Mouse (Mus musculus) embryonic facial prominence, embryonic 11.5 days (tissue): ENCODE measurements around the gene Gmcl1. TPM values are rescaled to one million over a fixed set of nuclear protein-coding genes. Genes with fewer than 3 reads are reported as not detected.

Experiments used
- ATAC-seq: fragments of 200-750 bp; cut with Nextera tagmentation; replicated peaks from 2 replicates; pipeline ENCODE4 v1.8.0; 2017; ENCODE audit warnings: low read depth; ENCODE audit not compliant: insufficient number of reproducible peaks, low FRiP score, low TSS enrichment
- DNase-seq: peaks from one replicate; pipeline ENCODE4 v3.0.0-alpha.2; 2015; ENCODE audit warnings: low spot score
- H3K27ac ChIP-seq: fragments of 300-500 bp; sonication (generic); replicated peaks from 2 replicates; pipeline ENCODE4 v1.5.1; 2014; ENCODE audit warnings: mild to moderate bottlenecking, low read depth, low read length, control low read depth
- H3K27me3 ChIP-seq: fragments of 300-500 bp; sonication (generic); 2 replicates; pipeline ENCODE4 v1.6.1; 2014; ENCODE audit warnings: mild to moderate bottlenecking, low read length, moderate library complexity, mixed read lengths; ENCODE audit not compliant: control insufficient read depth, insufficient read depth
- H3K36me3 ChIP-seq: fragments of 300-500 bp; sonication (generic); replicated peaks from 2 replicates; pipeline ENCODE4 v1.6.1; 2014; ENCODE audit warnings: low read depth, mild to moderate bottlenecking, low read length, moderate library complexity, mixed read lengths; ENCODE audit not compliant: control insufficient read depth, insufficient read depth
- H3K4me1 ChIP-seq: fragments of 300-500 bp; sonication (generic); 2 replicates; pipeline ENCODE4 v1.6.1; 2014; ENCODE audit warnings: low read length, mixed read lengths; ENCODE audit not compliant: control insufficient read depth, insufficient read depth
- H3K4me2 ChIP-seq: fragments of 300-500 bp; sonication (generic); 2 replicates; pipeline ENCODE4 v1.6.1; 2014; ENCODE audit warnings: low read depth, mild to moderate bottlenecking, control low read depth, low read length, moderate library complexity
- H3K4me3 ChIP-seq: fragments of 300-500 bp; sonication (generic); 2 replicates; pipeline ENCODE4 v1.5.1; 2014; ENCODE audit warnings: low read depth, low read length, control low read depth
- H3K9ac ChIP-seq: fragments of 300-500 bp; sonication (generic); replicated peaks from 2 replicates; pipeline ENCODE4 v1.6.1; 2014; ENCODE audit warnings: mild to moderate bottlenecking, control low read depth, low read length
- H3K9me3 ChIP-seq: fragments of 300-500 bp; sonication (generic); replicated peaks from 2 replicates; pipeline ENCODE4 v1.6.1; 2016; ENCODE audit warnings: mild to moderate bottlenecking, low read length, inconsistent platforms, mixed read lengths; ENCODE audit not compliant: control insufficient read depth
- WGBS: fragments of 180-500 bp; shearing (Covaris S2); extraction: QIAGEN DNeasy Blood & Tissue Kit; methylation state at CpG from one replicate; pipeline ENCODE4 v1.1.7; 2014; 5-methylcytosine and 5-hydroxymethylcytosine counted together
- polyA plus RNA-seq: library from polyadenylated mRNA; unstranded; fragments of >200 nt; fragmentation: Nextera tagmentation; extraction: Ambion mirVana; gene quantifications from 2 replicates; pipeline ENCODE4 v1.2.1, GENCODE M21; 2014

The Gmcl1 gene
- polyA plus RNA-seq, 1 experiment from 2014 or later: 57.4 TPM

GRCm38 (mm10) chr6:86665560-86666307 is 67.4 kb downstream of the Gmcl1 start:
- ATAC-seq (no peak), DNase-seq (no peak)
- no peak overlapping the region for H3K4me3 ChIP-seq
- no peaks in the 10 kb centered on the region for H3K27me3 ChIP-seq
- H3K4me1 ChIP-seq: no peaks in the 10 kb centered on the region
- no peak overlapping the region for H3K9ac ChIP-seq
- no peaks in the 10 kb centered on the region for H3K36me3 ChIP-seq
- no peaks in the 10 kb centered on the region for H3K9me3 ChIP-seq
- H3K27ac ChIP-seq: no peak overlapping the region
- WGBS: 82% methylated on average over 17 of the region's 17 CpGs
- H3K4me2 ChIP-seq: no peak overlapping the region

- Histone ChIP-seq H3K27me3 (no peaks in the 10 kb centered on the region), H3K27ac (no peak overlapping the region), H3K4me1 (no peaks in the 10 kb centered on the region), H3K36me3 (no peaks in the 10 kb centered on the region), H3K4me2 (no peak overlapping the region), H3K9ac (no peak overlapping the region), H3K9me3 (no peaks in the 10 kb centered on the region), H3K4me3 (no peak overlapping the region)
- WGBS: 87% methylated on average over 5 of the region's 5 CpGs
- ATAC-seq: no peak
- DNase-seq: no peak
Observed at GRCm38 (mm10) chr6:86665076-86665475, 68.1 kb downstream of the Gmcl1 start.

DNA sequence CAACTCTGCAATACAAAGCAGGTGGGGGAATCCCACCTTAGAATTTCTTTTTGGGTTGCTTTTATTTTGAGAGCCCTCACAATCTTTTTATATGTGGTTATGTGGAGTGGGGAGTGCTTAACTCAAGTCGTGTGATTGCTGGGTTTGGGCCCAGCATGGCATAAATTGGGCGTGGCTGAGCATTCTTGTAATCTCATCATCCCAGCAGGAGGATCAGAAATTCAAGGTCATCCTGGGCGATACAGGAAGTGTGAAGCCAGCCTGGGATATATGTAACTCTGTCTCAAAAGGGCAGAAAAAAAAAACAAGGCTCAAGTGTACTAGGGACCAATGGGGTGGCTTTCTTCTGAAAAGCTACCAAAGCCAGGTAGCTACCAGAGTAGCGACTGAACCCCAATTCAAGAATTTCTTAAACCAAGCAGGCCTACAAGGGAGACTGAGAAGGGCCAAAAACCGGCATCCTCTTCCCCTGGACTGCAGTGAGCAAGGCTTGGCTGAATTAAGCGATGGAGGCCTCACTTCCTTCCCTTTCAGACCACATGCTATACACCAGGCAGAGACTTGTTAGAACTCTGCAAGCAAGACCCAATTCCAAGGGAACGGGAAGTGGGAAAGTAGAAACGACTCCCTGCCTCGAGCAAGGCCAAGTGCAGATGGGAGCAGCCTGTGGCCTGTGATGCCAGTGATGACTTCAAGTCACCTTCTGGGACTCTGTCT is 72.9 kb downstream of the Gmcl1 start:
- no peaks in the 10 kb centered on the region for H3K9me3 ChIP-seq
- ATAC-seq: no peak
- H3K27ac ChIP-seq: no peak overlapping the region
- H3K36me3 ChIP-seq: no peaks in the 10 kb centered on the region
- H3K4me2 ChIP-seq: no peak overlapping the region
- H3K4me3 ChIP-seq: no peak overlapping the region
- 80% methylated on average over 9 of the region's 9 CpGs for WGBS
- no peak overlapping the region for H3K9ac ChIP-seq
- H3K27me3 ChIP-seq: no peaks in the 10 kb centered on the region
- no peak for DNase-seq
- H3K4me1 ChIP-seq: no peaks in the 10 kb centered on the region

- Histone ChIP-seq H3K4me3 (no peak overlapping the region), H3K4me2 (no peak overlapping the region), H3K36me3 (no peaks in the 10 kb centered on the region), H3K27ac (no peak overlapping the region), H3K4me1 (no peaks in the 10 kb centered on the region), H3K9me3 (no peaks in the 10 kb centered on the region), H3K9ac (no peak overlapping the region), H3K27me3 (no peaks in the 10 kb centered on the region)
- DNase-seq: no peak
- whole genome bisulfite sequencing: 77% methylated on average over 3 of the region's 3 CpGs
- no peak for ATAC-seq
Observed at GRCm38 (mm10) chr6:86658501-86658900, 74.7 kb downstream of the Gmcl1 start.

DNA sequence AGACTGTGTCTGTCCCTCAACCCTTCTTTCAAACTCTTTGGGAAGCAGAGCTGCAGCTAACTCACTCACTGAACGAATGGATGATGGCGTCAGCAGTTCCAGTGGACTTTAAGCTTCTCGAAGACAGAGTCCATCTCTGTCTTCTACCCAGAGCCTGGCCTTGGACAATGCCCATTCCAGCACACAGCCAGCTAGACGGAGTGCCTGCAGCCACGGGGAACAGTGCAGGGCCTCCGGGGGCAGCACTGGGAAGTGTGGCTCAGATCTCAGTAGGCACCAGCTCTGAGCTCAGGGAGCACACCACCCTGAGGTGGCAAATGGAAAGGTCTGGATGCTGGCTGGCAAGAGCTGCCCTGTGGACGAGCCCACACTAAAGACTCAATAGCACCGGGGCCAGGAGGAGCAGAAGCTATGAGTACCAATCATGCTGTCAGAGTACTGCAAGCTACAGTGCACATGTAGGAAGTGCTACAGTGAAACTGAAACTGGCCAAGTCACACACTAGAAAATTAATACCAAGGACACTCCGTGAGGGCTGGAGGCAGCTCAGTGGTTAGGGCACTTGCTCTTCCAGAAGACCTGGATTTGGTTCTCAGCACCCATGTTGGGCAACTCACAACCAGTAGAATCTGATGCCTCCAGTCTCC is 78.8 kb downstream of the Gmcl1 start:
- no peak for ATAC-seq
- no peak overlapping the region for H3K27ac ChIP-seq
- 74% methylated on average over 9 of the region's 9 CpGs for WGBS
- DNase-seq: no peak
- no peak overlapping the region for H3K4me3 ChIP-seq
- H3K4me1 ChIP-seq: no peaks in the 10 kb centered on the region
- no peaks in the 10 kb centered on the region for H3K9me3 ChIP-seq
- H3K4me2 ChIP-seq: no peak overlapping the region
- no peaks in the 10 kb centered on the region for H3K27me3 ChIP-seq
- H3K9ac ChIP-seq: no peak overlapping the region
- H3K36me3 ChIP-seq: no peaks in the 10 kb centered on the region; the same call in none of the 2 replicates

- H3K36me3 ChIP-seq: no peaks in the 10 kb centered on the region; the same call in none of the 2 replicates
Observed at GRCm38 (mm10) chr6:86653026-86653425, 80.2 kb downstream of the Gmcl1 start.

GRCm38 (mm10) chr6:86646143-86646542 is 87.0 kb downstream of the Gmcl1 start:
- ATAC-seq (no peak), DNase-seq (no peak)
- Histone ChIP-seq H3K9ac (no peak overlapping the region), H3K9me3 (no peaks in the 10 kb centered on the region), H3K27ac (no peak overlapping the region), H3K4me2 (no peak overlapping the region), H3K4me3 (no peak overlapping the region), H3K4me1 (no peaks in the 10 kb centered on the region), H3K27me3 (no peaks in the 10 kb centered on the region), H3K36me3 (no peaks in the 10 kb centered on the region; the same call in none of the 2 replicates)
- 84% methylated on average over 7 of the region's 7 CpGs for WGBS

More at GRCm38 (mm10) chr6:86653026-86653425, 80.2 kb downstream of the Gmcl1 start:
- H3K27me3 ChIP-seq: no peaks in the 10 kb centered on the region
- H3K27ac ChIP-seq: no peak overlapping the region
- no peak overlapping the region for H3K4me3 ChIP-seq
- ATAC-seq (no peak), DNase-seq (no peak)
- H3K9me3 ChIP-seq: no peaks in the 10 kb centered on the region
- WGBS: 84% methylated on average over 6 of the region's 6 CpGs
- H3K4me2 ChIP-seq: no peak overlapping the region; the same call in 1 of the 2 replicates
- H3K4me1 ChIP-seq: no peaks in the 10 kb centered on the region
- H3K9ac ChIP-seq: no peak overlapping the region

DNA sequence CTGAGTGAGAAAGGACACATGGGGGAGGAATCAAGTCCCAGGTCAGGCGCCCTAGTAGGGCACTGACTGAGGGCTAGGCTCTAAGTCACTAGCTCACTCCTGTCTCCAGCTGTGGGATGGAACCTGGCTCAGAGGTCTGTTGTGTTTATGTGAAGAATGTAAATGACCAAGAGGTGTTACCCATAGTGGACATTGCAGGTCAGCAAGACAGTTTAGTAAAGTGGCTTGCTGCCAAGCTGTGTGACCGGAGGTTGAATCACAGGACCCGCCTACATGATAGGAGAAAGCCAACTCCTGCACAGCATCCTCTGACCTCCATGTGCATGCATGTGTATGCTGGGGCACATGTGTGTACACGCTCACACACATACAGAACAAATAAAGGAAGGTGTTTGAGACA is 87.6 kb downstream of the Gmcl1 start:
- Histone ChIP-seq H3K9me3 (no peaks in the 10 kb centered on the region), H3K27ac (no peak overlapping the region), H3K36me3 (no peaks in the 10 kb centered on the region; the same call in 1 of the 2 replicates), H3K27me3 (no peaks in the 10 kb centered on the region), H3K9ac (no peak overlapping the region), H3K4me1 (no peaks in the 10 kb centered on the region), H3K4me3 (no peak overlapping the region), H3K4me2 (no peak overlapping the region)
- no peak for DNase-seq
- ATAC-seq: no peak
- WGBS: 79% methylated on average over 4 of the region's 4 CpGs
